Mouse (Mus musculus) left cerebral cortex, adult 18-20 months (tissue): ENCODE results near the gene Atg10. TPM values are rescaled to one million over a fixed set of nuclear protein-coding genes. Genes with fewer than 3 reads are reported as not detected.
A peak's percentile ranks its signal among the peaks of the same experiment; 100 is the strongest.

Experiments
- DNase-seq, 2 experiments: peaks; one replicate each; pipeline ENCODE4 v3.0.0; 2021 to 2022; ENCODE audit warnings: low spot score in 2 of 2, mixed read lengths in 1 of 2
- total RNA-seq, 2 experiments: library from RNA; stranded (reverse); gene quantifications; 2 replicates each; pipeline ENCODE4 v1.2.3; 2021

Atg10 gene
- total RNA-seq, 2 experiments from 2014 or later, result 15.5 to 17.7 TPM

- peak in 1 of 2 experiments; percentile 28 for DNase-seq
Observed at GRCm38 (mm10) chr13:91178428-91179160, 45.2 kb downstream of the Atg10 start.

DNA sequence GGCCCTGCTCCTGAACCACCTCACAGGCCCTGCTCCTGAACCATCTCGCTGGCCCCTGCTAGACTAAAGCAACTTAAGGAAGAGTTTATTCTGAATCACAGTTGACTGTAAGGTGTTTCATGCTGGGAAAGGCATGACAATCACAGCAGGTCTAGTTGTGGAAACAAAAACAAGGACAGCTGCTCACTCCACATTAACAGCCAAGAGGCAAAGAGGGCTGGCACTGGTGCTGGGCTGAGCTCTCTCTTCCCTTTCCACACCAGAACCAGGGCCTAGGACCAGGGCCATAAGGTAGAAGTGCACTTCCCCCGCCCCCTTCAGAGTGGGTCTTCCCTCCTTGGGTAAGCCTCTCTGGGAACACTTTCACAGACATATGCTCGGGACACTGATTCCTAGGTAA lies 48.4 kb downstream of the Atg10 start:
- DNase-seq, result no peak

DNA sequence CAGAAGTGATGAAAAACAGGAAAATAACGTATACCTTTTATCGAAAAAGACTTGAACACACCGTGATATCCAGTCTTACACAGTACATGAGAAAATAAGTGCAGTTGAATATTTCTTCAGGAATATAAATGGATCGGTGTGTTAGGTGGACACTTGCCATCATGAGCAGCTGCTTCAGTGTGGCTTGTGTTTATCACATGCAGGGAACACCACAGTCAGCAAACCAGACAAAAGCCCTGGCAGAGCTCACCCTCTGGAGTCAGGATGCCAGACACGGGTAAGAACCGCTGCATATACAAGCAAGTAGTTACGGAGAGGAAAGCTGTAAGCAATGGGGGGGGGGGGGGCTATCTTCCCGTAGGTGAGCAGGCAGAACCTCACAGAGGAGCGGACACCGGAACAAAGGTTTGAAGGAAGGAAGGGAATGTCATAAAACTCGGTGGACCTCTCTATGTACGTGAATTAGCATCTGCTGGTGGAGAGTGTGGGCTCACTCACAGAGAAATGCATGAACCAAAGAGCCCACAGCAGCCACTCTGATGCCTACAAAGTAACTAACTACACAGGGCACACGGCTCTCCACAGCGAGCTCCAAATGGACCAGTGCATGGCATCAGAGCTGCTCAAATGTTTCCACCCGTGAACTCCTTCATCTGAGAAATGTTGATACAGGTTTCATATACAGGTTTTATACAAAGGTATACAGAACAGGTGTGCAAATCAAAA lies 51.8 kb downstream of the Atg10 start:
- no peak for DNase-seq

GRCm38 (mm10) chr13:91171205-91171604 lies 52.6 kb downstream of the Atg10 start:
- no peak for DNase-seq

GRCm38 (mm10) chr13:91169529-91170319 lies 54.0 kb downstream of the Atg10 start:
- no peak for DNase-seq

GRCm38 (mm10) chr13:91168486-91168885 lies 55.3 kb downstream of the Atg10 start:
- DNase-seq, result no peak

DNA sequence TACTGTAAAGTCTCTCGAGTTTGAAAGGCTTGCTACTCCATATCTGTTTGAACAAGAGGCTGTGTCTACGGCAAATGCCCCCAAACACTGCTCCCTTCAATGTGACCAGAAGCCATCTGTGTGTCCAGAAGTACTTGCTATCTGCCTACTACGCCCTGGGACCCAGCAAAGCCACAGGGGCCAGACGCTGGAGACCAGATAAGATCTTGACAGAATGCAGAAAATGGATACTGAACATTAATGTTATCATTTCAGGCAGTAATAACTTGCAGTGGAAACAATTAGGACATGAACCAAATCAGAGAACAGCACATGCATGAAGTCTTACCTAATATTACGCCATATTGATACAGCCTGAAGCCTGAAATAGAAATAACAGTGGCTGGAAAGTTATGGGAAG lies 56.2 kb downstream of the Atg10 start:
- no peak for DNase-seq

- DNase-seq, result no peak
Observed at GRCm38 (mm10) chr13:91166286-91166685, 57.5 kb downstream of the Atg10 start.

DNA sequence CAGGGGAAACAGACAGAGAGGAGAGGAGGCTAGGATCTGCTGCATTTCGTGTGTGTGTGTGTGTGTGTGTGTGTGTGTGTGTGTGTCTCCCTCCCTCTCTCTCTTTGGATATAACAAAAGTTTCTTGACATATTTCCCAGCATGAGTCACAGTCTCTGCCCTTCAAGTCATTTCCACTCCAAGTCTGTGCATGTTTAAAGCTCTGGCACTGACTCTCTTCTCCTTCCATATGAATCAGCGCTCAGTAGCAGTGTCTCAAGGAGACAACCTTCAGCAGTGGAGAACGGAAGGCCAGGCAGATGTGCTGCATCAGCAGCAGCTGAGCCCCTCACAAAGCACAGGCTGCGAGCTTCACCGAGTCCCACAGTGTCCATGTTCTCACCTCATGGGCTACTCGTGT lies 58.6 kb downstream of the Atg10 start:
- DNase-seq, result peak; percentile 34 to 39

DNA sequence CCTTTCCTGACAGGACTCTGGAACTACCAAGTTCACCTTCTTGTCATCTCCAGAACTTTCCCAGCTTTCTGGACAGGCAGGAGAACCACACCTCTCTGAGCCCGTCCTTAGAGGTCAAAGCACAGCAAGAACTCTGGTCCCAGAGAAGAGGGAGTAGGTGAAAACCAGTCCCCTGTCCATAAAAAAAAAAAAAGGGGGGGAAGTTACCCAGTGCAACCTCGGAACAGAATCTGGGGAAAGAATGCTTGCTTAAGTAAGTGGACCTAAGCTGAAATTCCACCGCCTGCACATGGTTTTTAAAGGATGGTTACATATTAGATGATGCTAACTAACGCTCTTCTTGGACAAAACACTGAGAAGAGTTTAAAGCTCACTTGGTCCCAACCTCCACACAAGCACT lies 60.5 kb downstream of the Atg10 start:
- no peak for DNase-seq

DNA sequence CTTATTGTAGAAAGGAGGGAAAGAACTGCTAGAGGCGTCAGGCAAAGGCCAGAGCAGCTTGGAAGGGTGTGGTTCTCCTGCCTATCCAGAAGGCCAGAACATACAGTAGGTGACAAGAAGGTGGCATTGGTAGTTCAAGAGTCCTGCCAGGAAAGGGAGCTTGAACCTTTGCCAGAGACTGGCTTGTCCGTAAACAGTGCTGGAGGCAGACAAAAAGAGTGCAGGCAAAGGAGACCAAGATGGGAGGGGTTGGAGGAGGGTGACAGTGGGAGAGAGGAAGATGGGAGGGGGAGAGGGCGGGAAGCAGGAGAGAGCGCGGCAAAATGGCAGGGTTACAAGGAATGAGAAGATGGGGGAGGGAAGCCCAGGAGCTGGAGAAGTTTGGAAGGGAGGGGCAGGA lies 61.3 kb downstream of the Atg10 start:
- no peak for DNase-seq

DNA sequence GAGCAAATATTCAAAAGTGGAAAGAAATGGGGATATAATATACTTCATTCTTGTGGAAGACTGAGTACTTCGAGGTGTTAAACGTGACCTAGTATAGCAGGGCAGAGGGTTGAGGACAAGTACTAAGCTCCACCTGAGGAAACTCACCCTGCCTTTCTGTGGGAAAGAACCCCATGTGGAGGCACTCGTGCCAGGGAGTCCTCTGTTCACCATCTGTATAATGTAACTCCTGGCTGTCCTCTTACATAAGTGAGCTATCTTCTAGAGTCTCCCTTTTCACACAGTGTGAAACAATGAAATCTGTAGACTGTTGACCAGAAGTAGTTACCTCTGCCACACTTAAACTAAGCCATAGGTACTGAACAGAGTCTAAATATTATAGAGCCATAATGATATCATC lies 63.2 kb downstream of the Atg10 start:
- no peak for DNase-seq

DNA sequence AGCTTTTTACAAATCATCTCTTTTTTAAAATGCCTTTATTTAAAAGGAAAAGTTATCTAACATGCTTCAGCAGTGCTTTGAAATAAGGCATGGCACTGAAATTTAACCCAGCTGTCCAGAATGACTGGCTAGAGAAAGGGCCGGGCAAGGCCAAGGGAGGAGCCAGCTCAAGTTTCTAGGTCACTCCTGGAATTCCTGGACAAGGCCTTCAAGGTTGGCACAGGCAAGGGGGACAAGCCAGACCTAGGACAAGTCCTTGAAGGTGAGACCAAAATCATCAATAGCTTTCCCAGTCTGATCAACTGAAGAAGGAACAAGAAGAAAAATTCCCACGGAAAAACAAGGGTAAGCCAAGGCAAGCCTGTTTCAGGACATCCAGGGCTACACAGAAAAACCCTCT lies 63.9 kb downstream of the Atg10 start:
- DNase-seq, result no peak

DNA sequence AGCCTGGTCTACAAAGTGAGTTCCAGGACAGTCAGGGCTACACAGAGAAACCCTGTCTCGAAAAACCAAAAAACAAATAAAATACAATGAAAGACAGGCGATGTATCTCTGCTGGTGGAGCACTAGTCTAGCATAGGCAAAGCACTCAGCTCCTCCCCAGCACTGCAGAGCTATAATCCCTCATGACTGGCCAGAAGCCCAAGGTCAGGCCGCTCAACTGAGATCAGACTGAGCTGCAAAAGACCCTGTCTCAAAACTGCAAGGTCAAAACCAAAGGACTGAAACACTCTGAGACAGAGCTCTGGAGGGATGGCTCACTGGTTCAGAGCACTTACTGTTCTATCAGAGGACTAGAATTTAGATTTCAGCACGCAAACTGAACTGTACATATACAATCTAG lies 65.8 kb downstream of the Atg10 start:
- DNase-seq, result no peak

DNA sequence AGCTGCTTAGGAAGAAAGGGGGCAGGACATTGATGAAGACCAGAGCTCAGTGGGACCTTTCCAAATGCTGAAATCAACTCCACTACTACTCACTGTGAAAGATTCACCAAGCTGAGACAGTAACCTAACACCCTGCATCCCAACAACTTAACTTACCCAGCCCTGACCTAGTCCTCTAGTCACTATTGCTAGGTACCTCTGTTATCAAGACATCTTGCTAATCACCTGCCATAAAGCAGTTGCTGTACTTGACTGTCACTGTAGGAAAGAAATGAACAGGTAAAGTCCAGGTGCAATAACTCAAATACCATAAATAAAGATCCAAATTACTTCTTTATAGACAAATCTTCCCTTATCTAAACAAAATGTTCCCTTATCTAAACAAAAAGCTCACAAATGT lies 66.3 kb downstream of the Atg10 start:
- no peak for DNase-seq

- no peak for DNase-seq
Observed at GRCm38 (mm10) chr13:91156949-91157348, 66.8 kb downstream of the Atg10 start.

- no peak for DNase-seq
Observed at GRCm38 (mm10) chr13:91156308-91156707, 67.5 kb downstream of the Atg10 start.

DNA sequence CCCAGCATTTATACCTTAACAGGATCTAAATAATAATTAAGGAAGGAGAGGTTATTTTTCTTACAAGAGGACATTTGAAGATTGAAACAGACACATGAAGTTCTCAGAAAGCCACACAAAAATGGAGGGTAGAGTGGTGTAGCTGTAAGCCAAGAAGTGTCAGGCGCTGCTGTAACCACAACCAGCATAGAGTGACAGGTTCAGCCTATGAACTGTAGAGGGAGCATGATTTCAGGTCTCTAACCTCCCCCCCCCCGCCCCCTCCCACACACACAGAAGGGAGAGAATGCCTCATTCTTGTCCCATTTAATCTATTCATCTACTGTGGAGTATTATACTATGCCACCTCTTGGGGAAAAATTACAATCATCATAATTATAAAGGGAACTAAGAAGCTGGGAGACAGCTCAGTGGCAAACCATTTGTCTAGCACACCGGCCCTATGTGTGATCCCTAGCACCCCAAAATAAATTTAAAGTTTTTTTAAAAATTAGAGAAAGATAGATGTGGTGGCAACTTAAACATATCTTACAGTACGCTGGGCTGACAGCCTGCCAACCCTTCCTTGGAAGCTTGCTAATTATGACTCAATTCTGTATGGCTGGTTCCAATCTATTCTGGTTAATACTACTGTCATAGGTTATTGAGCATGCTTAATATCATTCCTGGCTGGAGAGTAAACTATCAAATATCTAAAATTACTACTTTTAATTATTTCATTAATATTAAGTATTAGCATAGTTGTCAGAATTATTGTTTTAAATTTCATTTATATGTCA lies 68.2 kb downstream of the Atg10 start:
- DNase-seq, result no peak

GRCm38 (mm10) chr13:91154622-91155021 lies 69.1 kb downstream of the Atg10 start:
- no peak for DNase-seq

GRCm38 (mm10) chr13:91136337-91136736 lies 87.4 kb downstream of the Atg10 start:
- no peak for DNase-seq

- DNase-seq, result no peak
Observed at GRCm38 (mm10) chr13:91133334-91133890, 90.4 kb downstream of the Atg10 start.
